Mouse (Mus musculus): ENCODE data around the gene Msi1. TPM values are rescaled to one million over a fixed set of nuclear protein-coding genes. Genes with fewer than 3 reads are reported as not detected.

Msi1 gene
- polyA plus RNA-seq, 1 experiment from 2014 or later = 37.9 TPM

- Histone ChIP-seq H3K9ac (replicated peaks) (no peak overlapping the region), H3K27me3 (replicated peaks) (no peaks in the 10 kb centered on the region), H3K9me3 (replicated peaks) (no peaks in the 10 kb centered on the region), H3K36me3 (peaks cover 79% of the 10 kb centered on the region), H3K4me3 (replicated peaks) (no peak overlapping the region), H3K27ac (replicated peaks) (no peak overlapping the region), H3K4me2 (no peak overlapping the region), H3K4me1 (no peaks in the 10 kb centered on the region)
- WGBS = 90% methylated on average over 27 of the region's 27 CpGs
- ATAC-seq (ENCODE audit: low FRiP score) = no peak
These were observed 21.3 kb downstream of the Msi1 start for GRCm38 (mm10) chr5:115450410-115451317.

DNA sequence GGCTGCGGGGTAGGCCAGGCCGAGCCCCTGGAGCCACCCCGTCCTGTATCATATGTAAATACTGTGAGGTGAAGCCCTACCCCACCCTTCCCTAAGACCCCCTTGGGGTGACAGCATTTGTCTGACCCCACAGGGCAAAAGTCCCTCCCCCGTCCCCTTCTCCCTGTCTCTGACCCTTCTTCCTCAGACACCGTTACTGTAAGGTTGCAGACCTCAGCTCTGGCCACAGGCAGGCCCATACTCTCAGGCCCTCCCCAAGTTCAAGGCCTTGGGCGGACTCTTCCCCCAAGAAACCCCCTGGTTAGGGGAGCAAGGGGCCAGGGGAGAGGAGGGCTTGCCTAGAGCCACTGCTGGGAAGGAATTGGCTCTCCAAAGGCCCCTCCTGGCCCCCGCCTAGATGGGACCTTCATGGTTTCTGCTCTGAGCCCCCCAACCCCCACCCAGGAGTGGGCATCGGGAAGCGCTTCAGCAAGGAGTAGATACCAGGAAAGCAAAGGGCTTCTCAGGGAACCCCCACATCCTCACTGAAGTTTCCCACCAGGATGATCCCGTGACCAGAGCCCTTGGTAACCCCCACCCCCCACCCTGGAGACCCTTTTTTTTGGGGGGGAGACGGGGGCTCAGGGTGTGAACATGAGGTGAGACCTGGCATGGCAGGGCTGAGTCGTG is 25.2 kb downstream of the Msi1 start:
- Histone ChIP-seq H3K27me3 (replicated peaks) (no peaks in the 10 kb centered on the region), H3K36me3 (peaks cover 44% of the 10 kb centered on the region), H3K9ac (replicated peaks) (no peak overlapping the region), H3K9me3 (replicated peaks) (no peaks in the 10 kb centered on the region), H3K27ac (replicated peaks) (no peak overlapping the region), H3K4me1 (no peaks in the 10 kb centered on the region), H3K4me2 (no peak overlapping the region), H3K4me3 (replicated peaks) (no peak overlapping the region)
- ATAC-seq (ENCODE audit: low FRiP score) = no peak
- WGBS = 79% methylated on average over 12 of the region's 12 CpGs

DNA sequence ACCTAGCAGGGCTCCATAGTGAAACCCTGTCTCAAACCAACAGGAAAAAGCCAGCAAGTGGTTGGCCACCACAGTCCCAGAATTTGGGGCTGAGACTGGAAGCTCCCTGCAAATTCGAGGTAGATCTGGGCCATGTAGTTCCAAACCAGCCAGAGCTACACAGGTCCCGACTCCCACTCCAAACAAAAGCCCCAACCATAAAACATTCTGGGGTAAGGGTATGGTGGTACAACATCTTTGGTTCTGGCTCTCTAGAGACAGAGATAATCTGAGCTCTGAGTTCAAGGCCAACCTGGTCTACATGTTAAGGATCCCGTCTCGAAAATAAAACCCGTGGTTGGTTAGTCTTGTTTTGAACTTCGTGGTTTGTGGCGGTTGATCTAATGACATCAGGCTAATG is 26.4 kb downstream of the Msi1 start:
- no peaks in the 10 kb centered on the region for H3K4me1 ChIP-seq
- H3K36me3 ChIP-seq = peaks cover 34% of the 10 kb centered on the region
- ATAC-seq (ENCODE audit: low FRiP score) = no peak
- H3K4me3 ChIP-seq (replicated peaks) = no peak overlapping the region
- H3K9me3 ChIP-seq (replicated peaks) = no peaks in the 10 kb centered on the region
- no peak overlapping the region for H3K9ac ChIP-seq (replicated peaks)
- no peak overlapping the region for H3K4me2 ChIP-seq
- 75% methylated on average over 7 of the region's 7 CpGs for WGBS
- H3K27ac ChIP-seq (replicated peaks) = no peak overlapping the region
- H3K27me3 ChIP-seq (replicated peaks) = no peaks in the 10 kb centered on the region

DNA sequence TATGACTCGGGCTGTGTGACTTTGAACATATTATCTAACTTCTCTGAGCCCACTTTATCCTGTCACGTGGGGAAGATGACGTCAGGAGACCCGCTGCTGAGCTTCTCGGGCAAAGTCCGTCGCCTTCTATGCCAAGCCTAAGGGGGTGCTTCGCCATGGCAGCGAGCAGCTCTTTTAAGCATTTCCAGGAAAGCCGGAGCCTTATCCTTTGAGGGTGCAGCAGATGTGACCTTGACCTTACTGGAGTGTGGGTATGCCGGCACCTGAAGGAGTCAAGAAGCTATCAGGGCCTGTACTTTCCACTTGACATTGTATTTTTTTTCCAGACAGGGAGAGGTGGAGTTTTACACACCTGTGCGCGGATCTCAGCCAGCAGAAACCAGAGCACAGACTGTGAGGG is 29.5 kb downstream of the Msi1 start:
- no peak overlapping the region for H3K9ac ChIP-seq (replicated peaks)
- no peaks in the 10 kb centered on the region for H3K9me3 ChIP-seq (replicated peaks)
- no peaks in the 10 kb centered on the region for H3K27me3 ChIP-seq (replicated peaks)
- H3K27ac ChIP-seq (replicated peaks) = no peak overlapping the region
- no peak overlapping the region for H3K4me3 ChIP-seq (replicated peaks)
- H3K4me1 ChIP-seq = no peaks in the 10 kb centered on the region
- no peak for ATAC-seq (ENCODE audit: low FRiP score)
- 74% methylated on average over 13 of the region's 13 CpGs for WGBS
- no peak overlapping the region for H3K4me2 ChIP-seq
- peaks cover 9% of the 10 kb centered on the region for H3K36me3 ChIP-seq

DNA sequence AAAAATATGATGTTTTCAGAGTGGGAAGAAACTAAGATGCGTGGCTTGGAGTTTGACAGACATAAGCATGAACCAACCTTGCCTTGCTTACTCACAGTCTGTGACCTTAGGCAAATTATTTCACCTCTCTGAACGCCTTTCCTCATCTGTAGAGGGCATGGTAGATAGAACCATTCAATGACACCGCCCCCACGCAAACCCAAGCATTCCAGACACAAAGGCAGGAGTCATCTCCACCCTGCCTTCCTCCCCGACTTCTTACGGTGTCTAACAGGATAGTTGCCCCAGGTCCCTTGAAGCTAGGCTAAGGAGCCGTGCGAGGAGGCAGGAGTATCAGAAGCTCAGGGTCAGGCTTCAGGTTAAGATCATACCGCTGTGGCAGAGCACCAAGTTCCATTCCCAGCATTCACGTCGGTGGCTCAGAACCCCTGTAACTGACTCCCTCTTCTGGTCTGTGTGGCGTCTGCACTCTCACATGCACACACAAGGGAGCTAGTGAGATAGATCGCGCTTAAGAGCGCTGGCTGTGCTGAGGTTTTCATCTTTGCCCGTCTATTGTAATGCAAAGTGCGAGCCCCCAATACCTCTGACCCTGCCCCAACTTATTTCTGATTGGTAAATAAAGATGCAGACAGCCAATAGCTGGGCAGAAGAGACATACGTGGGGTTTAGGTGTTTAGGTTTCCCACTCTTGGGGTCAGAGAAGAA is 35.2 kb downstream of the Msi1 start:
- no peak overlapping the region for H3K4me3 ChIP-seq (replicated peaks)
- ATAC-seq (ENCODE audit: low FRiP score) = no peak
- no peak overlapping the region for H3K9ac ChIP-seq (replicated peaks)
- H3K4me2 ChIP-seq = no peak overlapping the region
- WGBS = 79% methylated on average over 18 of the region's 18 CpGs
- H3K27ac ChIP-seq (replicated peaks) = no peak overlapping the region
- H3K27me3 ChIP-seq (replicated peaks) = no peaks in the 10 kb centered on the region
- H3K36me3 ChIP-seq = no peaks in the 10 kb centered on the region
- no peaks in the 10 kb centered on the region for H3K4me1 ChIP-seq
- no peaks in the 10 kb centered on the region for H3K9me3 ChIP-seq (replicated peaks)

DNA sequence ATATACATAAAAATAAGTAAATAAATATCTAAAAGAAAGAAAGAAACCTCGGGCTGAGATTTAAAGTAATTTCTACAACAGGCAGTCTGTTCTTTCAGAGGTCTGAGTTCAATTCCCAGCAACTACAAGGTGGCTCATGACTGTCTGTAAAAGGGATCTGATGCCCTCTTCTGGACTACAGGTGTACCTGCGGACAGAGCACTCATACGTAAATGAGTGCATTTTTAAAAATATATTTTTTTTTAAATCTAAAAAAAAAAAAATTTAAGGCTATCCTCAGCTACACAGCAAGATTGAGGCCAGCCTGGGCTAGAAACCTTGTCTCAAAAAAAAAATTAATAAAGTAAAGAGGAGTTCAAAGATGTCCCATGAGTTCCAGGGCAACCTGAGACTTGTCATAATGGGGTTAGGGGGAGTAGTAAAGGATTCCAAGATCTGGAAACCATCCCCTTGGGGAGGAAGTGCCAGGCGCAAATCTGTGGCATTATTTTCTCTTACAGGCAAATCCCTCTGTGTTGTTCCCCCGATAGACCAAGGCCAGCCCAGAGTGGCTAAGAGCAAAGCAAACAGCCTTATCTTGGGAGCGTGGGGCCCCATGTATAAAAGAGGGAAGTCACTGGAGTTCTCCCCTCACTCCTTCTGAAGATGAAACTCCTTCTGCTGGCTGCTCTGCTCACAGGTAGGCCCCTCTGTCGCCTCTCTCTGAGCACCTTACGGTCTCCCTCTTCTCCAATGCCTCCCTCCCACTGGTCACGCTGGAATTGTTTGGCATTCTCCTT is 36.4 kb downstream of the Msi1 start, which contains the start of gene Pla2g1b:
TSS of gene Pla2g1b (plus strand) at position 621 of the 779 bp plus-strand sequence.
- Histone ChIP-seq H3K9ac (replicated peaks) (no peak within 1 kb of the TSS), H3K27me3 (replicated peaks) (no peaks in the 10 kb centered on the region), H3K9me3 (replicated peaks) (no peaks in the 10 kb centered on the region), H3K36me3 (no peaks in the 10 kb centered on the region), H3K4me2 (no peak within 1 kb of the TSS), H3K4me3 (replicated peaks) (no peak within 1 kb of the TSS), H3K27ac (replicated peaks) (no peak within 1 kb of the TSS), H3K4me1 (peaks cover 3% of the 10 kb centered on the region; the same call in 1 of the 2 replicates)
- 45% methylated on average over 9 of the region's 9 CpGs for WGBS
- ATAC-seq (ENCODE audit: low FRiP score) = no peak

DNA sequence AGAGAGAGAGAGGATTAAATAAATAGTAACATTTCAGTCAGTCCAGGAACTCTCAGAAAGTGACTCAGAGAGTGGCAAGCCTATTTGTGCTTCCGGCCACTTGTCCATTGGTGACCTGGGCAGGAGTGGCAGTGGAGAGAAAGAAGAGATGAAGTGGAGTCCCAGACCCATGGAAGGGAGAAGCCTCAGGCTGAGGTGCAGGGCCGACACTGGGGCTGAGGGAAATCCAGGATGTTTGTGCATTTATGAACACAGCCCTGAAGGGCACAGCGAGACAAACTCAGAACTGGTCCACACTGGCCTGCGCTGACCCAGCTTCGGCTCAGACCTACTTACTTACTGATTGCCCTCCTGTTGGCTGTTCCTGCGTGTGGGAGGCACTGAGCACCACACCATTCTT is 40.4 kb downstream of the Msi1 start:
- Histone ChIP-seq H3K9me3 (replicated peaks) (no peaks in the 10 kb centered on the region), H3K4me2 (no peak overlapping the region), H3K4me1 (peaks cover 6% of the 10 kb centered on the region; the same call in 1 of the 2 replicates), H3K36me3 (no peaks in the 10 kb centered on the region), H3K27me3 (replicated peaks) (no peaks in the 10 kb centered on the region), H3K27ac (replicated peaks) (no peak overlapping the region), H3K4me3 (replicated peaks) (no peak overlapping the region), H3K9ac (replicated peaks) (no peak overlapping the region)
- 71% methylated on average over 6 of the region's 6 CpGs for WGBS
- no peak for ATAC-seq (ENCODE audit: low FRiP score)

GRCm38 (mm10) chr5:115470766-115471531 is 41.5 kb downstream of the Msi1 start:
- Histone ChIP-seq H3K4me3 (replicated peaks) (peak overlapping the region; percentile 19), H3K36me3 (no peaks in the 10 kb centered on the region), H3K9ac (replicated peaks) (no peak overlapping the region), H3K27me3 (replicated peaks) (no peaks in the 10 kb centered on the region), H3K4me1 (peaks cover 12% of the 10 kb centered on the region), H3K27ac (replicated peaks) (no peak overlapping the region), H3K9me3 (replicated peaks) (no peaks in the 10 kb centered on the region), H3K4me2 (peak overlapping the region; percentile 48)
- WGBS = 26% methylated on average over 20 of the region's 20 CpGs
- no peak for ATAC-seq (ENCODE audit: low FRiP score)

GRCm38 (mm10) chr5:115473191-115473590 is 43.8 kb downstream of the Msi1 start:
- ATAC-seq (ENCODE audit: low FRiP score) = no peak
- WGBS = 78% methylated on average over 10 of the region's 10 CpGs
- Histone ChIP-seq H3K36me3 (no peaks in the 10 kb centered on the region), H3K9me3 (replicated peaks) (no peaks in the 10 kb centered on the region), H3K4me3 (replicated peaks) (no peak overlapping the region), H3K9ac (replicated peaks) (no peak overlapping the region), H3K4me1 (peaks cover 15% of the 10 kb centered on the region), H3K4me2 (no peak overlapping the region), H3K27me3 (replicated peaks) (no peaks in the 10 kb centered on the region), H3K27ac (replicated peaks) (no peak overlapping the region)

DNA sequence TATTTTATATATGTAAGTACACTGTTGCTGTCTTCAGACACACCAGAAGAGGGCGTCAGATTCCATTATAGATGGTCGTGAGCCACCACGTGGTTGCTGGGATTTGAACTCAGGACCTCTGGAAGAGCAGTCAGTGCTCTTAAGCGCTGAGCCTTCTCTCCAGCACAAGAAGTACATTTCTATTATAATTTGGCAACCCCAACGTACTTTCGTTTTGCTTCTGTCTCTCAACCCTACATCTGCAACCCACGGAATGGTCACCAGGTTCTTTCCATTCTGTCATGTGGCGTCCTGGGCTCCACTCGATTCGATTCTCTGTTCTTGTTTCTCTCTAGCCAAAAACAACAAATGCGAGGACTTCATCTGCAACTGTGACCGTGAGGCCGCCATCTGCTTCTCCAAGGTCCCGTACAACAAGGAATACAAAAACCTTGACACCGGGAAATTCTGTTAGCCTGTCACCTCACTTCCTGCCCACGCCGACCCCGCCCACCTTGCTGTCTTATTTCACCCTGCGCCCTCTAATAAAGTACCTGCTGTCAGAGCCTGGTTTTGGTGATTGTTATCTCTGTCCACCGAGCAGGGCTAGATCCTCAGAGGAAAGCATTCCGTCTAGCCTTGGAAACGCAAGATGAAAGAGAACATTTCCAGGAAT is 44.9 kb downstream of the Msi1 start:
- Histone ChIP-seq H3K9ac (replicated peaks) (no peak overlapping the region), H3K9me3 (replicated peaks) (no peaks in the 10 kb centered on the region), H3K27me3 (replicated peaks) (no peaks in the 10 kb centered on the region), H3K4me1 (peaks cover 15% of the 10 kb centered on the region), H3K4me2 (no peak overlapping the region), H3K36me3 (peaks cover under 1% of the 10 kb centered on the region; the same call in 1 of the 2 replicates), H3K4me3 (replicated peaks) (no peak overlapping the region), H3K27ac (replicated peaks) (no peak overlapping the region)
- no peak for ATAC-seq (ENCODE audit: low FRiP score)
- 79% methylated on average over 22 of the region's 22 CpGs for WGBS
